Mouse (Mus musculus): Measurements from ENCODE around the gene Tmem100. TPM values are rescaled to one million over a fixed set of nuclear protein-coding genes. Genes with fewer than 3 reads are reported as not detected.

Tmem100 gene
- polyA plus RNA-seq, 1 experiment from 2014 or later: 29.7 TPM

GRCm38 (mm10) chr11:90081820-90082596, 51.9 kb downstream of the Tmem100 start:
- no peak overlapping the region for H3K9ac ChIP-seq (ENCODE audit: low read depth, low read length)
- DNase-seq (ENCODE audit: low spot score): peak; percentile 53
- H3K27ac ChIP-seq (replicated peaks; ENCODE audit: low read depth, low read length): no peak overlapping the region
- H3K27me3 ChIP-seq (replicated peaks; ENCODE audit: control insufficient read depth, insufficient read depth, low read length): no peaks in the 10 kb centered on the region
- H3K9me3 ChIP-seq (ENCODE audit: control insufficient read depth, low read length): no peaks in the 10 kb centered on the region
- ATAC-seq (ENCODE audit: low read depth): no peak
- H3K4me2 ChIP-seq (ENCODE audit: low read depth, low read length): no peak overlapping the region
- no peaks in the 10 kb centered on the region for H3K36me3 ChIP-seq (ENCODE audit: control insufficient read depth, insufficient read depth, low read length)
- H3K4me1 ChIP-seq (ENCODE audit: control insufficient read depth, insufficient read depth, low read length): peaks cover 10% of the 10 kb centered on the region; the same call in 1 of the 2 replicates
- 55% methylated on average over 10 of the region's 10 CpGs for WGBS
- no peak overlapping the region for H3K4me3 ChIP-seq (ENCODE audit: low read depth, low read length)

DNA sequence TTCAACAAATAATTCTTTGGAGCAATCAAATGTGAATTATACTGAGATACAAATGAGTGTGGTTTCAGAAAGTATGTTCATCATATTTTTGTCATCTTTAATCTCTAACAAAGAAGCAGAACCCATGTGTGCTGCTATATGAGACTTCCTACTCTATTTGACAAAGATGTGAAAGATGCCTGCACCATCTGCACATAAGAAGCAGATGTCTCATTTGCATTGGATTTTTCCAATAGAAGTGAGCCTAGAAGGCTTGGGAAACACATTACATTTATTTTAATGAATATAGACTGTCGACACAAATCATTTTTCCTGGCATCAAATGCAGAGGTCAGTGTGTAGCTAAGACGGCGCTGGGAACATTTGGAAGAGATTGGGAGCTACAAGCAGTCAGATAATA, 52.9 kb downstream of the Tmem100 start:
- Histone ChIP-seq H3K4me2 (ENCODE audit: low read depth, low read length) (no peak overlapping the region), H3K27ac (replicated peaks; ENCODE audit: low read depth, low read length) (no peak overlapping the region), H3K4me3 (ENCODE audit: low read depth, low read length) (no peak overlapping the region), H3K27me3 (replicated peaks; ENCODE audit: control insufficient read depth, insufficient read depth, low read length) (no peaks in the 10 kb centered on the region), H3K36me3 (ENCODE audit: control insufficient read depth, insufficient read depth, low read length) (no peaks in the 10 kb centered on the region), H3K9ac (ENCODE audit: low read depth, low read length) (no peak overlapping the region), H3K9me3 (ENCODE audit: control insufficient read depth, low read length) (no peaks in the 10 kb centered on the region), H3K4me1 (ENCODE audit: control insufficient read depth, insufficient read depth, low read length) (peaks cover 10% of the 10 kb centered on the region; the same call in 1 of the 2 replicates)
- no peak for ATAC-seq (ENCODE audit: low read depth)
- WGBS: 46% methylated on average over 3 of the region's 3 CpGs
- peak; percentile 59 for DNase-seq (ENCODE audit: low spot score)

- Histone ChIP-seq H3K9ac (ENCODE audit: low read depth, low read length) (no peak overlapping the region), H3K9me3 (ENCODE audit: control insufficient read depth, low read length) (no peaks in the 10 kb centered on the region), H3K4me1 (ENCODE audit: control insufficient read depth, insufficient read depth, low read length) (peaks cover 10% of the 10 kb centered on the region; the same call in 1 of the 2 replicates), H3K36me3 (ENCODE audit: control insufficient read depth, insufficient read depth, low read length) (no peaks in the 10 kb centered on the region), H3K4me3 (ENCODE audit: low read depth, low read length) (no peak overlapping the region), H3K27me3 (replicated peaks; ENCODE audit: control insufficient read depth, insufficient read depth, low read length) (no peaks in the 10 kb centered on the region), H3K27ac (replicated peaks; ENCODE audit: low read depth, low read length) (no peak overlapping the region), H3K4me2 (ENCODE audit: low read depth, low read length) (no peak overlapping the region)
- no peak for DNase-seq (ENCODE audit: low spot score)
- 78% methylated on average over 5 of the region's 5 CpGs for WGBS
- ATAC-seq (ENCODE audit: low read depth): no peak
These were observed 54.0 kb downstream of the Tmem100 start for GRCm38 (mm10) chr11:90084166-90084565.

Other genes starting within 250 kb of the Tmem100 start
- gene Pctp, start 27.5 kb upstream of the Tmem100 start, polyA plus RNA-seq (2014; fragmentation: Nextera tagmentation; extraction: Ambion mirVana): 1.9 and 3.0 TPM in 2 replicates
- gene Gm45716, start 157.3 kb downstream of the Tmem100 start, polyA plus RNA-seq (2014; fragmentation: Nextera tagmentation; extraction: Ambion mirVana): 9.8 and 11.5 TPM in 2 replicates
- gene Mmd, start 219.1 kb downstream of the Tmem100 start, polyA plus RNA-seq (2014; fragmentation: Nextera tagmentation; extraction: Ambion mirVana): 26.5 and 27.1 TPM in 2 replicates